Mouse (Mus musculus) ovary, postnatal 36 days (tissue): ENCODE measurements around the gene Pou2f2.

Experiments
- DNase-seq: peaks from one replicate; pipeline ENCODE4 v3.0.0; 2022; ENCODE audit warnings: low spot score, mixed read lengths

Pou2f2 gene

GRCm38 (mm10) chr7:25195148-25195547 lies 15.6 kb upstream of the Pou2f2 start:
- DNase-seq = no peak

- DNase-seq = no peak
Observed at GRCm38 (mm10) chr7:25192110-25192509, 12.6 kb upstream of the Pou2f2 start.

GRCm38 (mm10) chr7:25190806-25191205 lies 11.3 kb upstream of the Pou2f2 start:
- DNase-seq = no peak

- peak; percentile 81 for DNase-seq
Observed at GRCm38 (mm10) chr7:25187662-25188650, 8.4 kb upstream of the Pou2f2 start.

- no peak for DNase-seq
Observed at GRCm38 (mm10) chr7:25184091-25184490, 4.6 kb upstream of the Pou2f2 start.

GRCm38 (mm10) chr7:25181814-25182213 lies 2.3 kb upstream of the Pou2f2 start:
- no peak for DNase-seq

- DNase-seq = no peak
Observed at GRCm38 (mm10) chr7:25181331-25181790, 1.8 kb upstream of the Pou2f2 start.

- no peak for DNase-seq
Observed at GRCm38 (mm10) chr7:25180512-25180911, 986 bp upstream of the Pou2f2 start.

- no peak for DNase-seq
Observed at GRCm38 (mm10) chr7:25178787-25179605, 530 bp downstream of the Pou2f2 start.

- DNase-seq = no peak
Observed at GRCm38 (mm10) chr7:25178317-25178716, 1.2 kb downstream of the Pou2f2 start.

GRCm38 (mm10) chr7:25174343-25174742 lies 5.2 kb downstream of the Pou2f2 start:
- DNase-seq = no peak

- no peak for DNase-seq
Observed at GRCm38 (mm10) chr7:25172669-25173068, 6.9 kb downstream of the Pou2f2 start.

GRCm38 (mm10) chr7:25170583-25170982 lies 8.9 kb downstream of the Pou2f2 start:
- DNase-seq = no peak

- DNase-seq = no peak
Observed at GRCm38 (mm10) chr7:25166106-25166505, 13.4 kb downstream of the Pou2f2 start.

- no peak for DNase-seq
Observed at GRCm38 (mm10) chr7:25156158-25156648, 23.3 kb downstream of the Pou2f2 start.

- no peak for DNase-seq
Observed at GRCm38 (mm10) chr7:25155469-25156157, 23.9 kb downstream of the Pou2f2 start.

GRCm38 (mm10) chr7:25154648-25155047 lies 24.9 kb downstream of the Pou2f2 start:
- no peak for DNase-seq

GRCm38 (mm10) chr7:25153841-25154240 lies 25.7 kb downstream of the Pou2f2 start:
- no peak for DNase-seq

GRCm38 (mm10) chr7:25151916-25152556 lies 27.5 kb downstream of the Pou2f2 start:
- DNase-seq = no peak

GRCm38 (mm10) chr7:25151009-25151408 lies 28.5 kb downstream of the Pou2f2 start:
- DNase-seq = no peak

GRCm38 (mm10) chr7:25150151-25150663 lies 29.3 kb downstream of the Pou2f2 start:
- no peak for DNase-seq
